Mouse (Mus musculus): ENCODE measurements around the gene Slc39a2. TPM values are rescaled to one million over a fixed set of nuclear protein-coding genes. Genes with fewer than 3 reads are reported as not detected.
A peak's percentile ranks its signal among the peaks of the same experiment; 100 is the strongest.
"Not testable (repeated sequence)": the region's sequence is repeated elsewhere in the genome, so short reads cannot be mapped to it uniquely, and the experiment has no call there.

The Slc39a2 gene
- polyA plus RNA-seq, 1 experiment from 2014 or later = 1.1 TPM

- TF ChIP-seq CTCF (IDR thresholded peaks at IDR 0.05; ENCODE audit: low read depth) (no peak), EP300 (optimal IDR thresholded peaks at IDR 0.05) (no peak)
- H3K9me3 ChIP-seq (ENCODE audit: control insufficient read depth, low read length) = no peaks in the 10 kb centered on the region
- 91% methylated on average over 2 of the region's 2 CpGs for WGBS
Observed at GRCm38 (mm10) chr14:51922910-51923309, 30.2 kb downstream of the Slc39a2 start.

GRCm38 (mm10) chr14:51923492-51923891 lies 30.8 kb downstream of the Slc39a2 start:
- H3K9ac ChIP-seq (ENCODE audit: low read length) = no peak overlapping the region
- H3K4me2 ChIP-seq (replicated peaks; ENCODE audit: low read depth) = no peak overlapping the region
- peaks cover 14% of the 10 kb centered on the region for H3K4me1 ChIP-seq (replicated peaks; ENCODE audit: control insufficient read depth, insufficient read depth)
- no peaks in the 10 kb centered on the region for H3K9me3 ChIP-seq (ENCODE audit: control insufficient read depth, low read length)
- ATAC-seq (ENCODE audit: low FRiP score, low TSS enrichment) (no peak), DNase-seq (ENCODE audit: low spot score) (no peak)
- no peak overlapping the region for H3K4me3 ChIP-seq (ENCODE audit: low read depth, low read length)
- H3K36me3 ChIP-seq (ENCODE audit: control insufficient read depth, insufficient read depth, low read length) = no peaks in the 10 kb centered on the region
- no peaks in the 10 kb centered on the region for H3K27me3 ChIP-seq (ENCODE audit: control insufficient read depth, insufficient read depth, low read length)
- 74% methylated on average over 4 of the region's 4 CpGs for WGBS
- H3K27ac ChIP-seq (replicated peaks) = no peak overlapping the region
- TF ChIP-seq CTCF (IDR thresholded peaks at IDR 0.05; ENCODE audit: low read depth) = no peak
- TF ChIP-seq EP300 (optimal IDR thresholded peaks at IDR 0.05) = no peak

More at GRCm38 (mm10) chr14:51922910-51923309, 30.2 kb downstream of the Slc39a2 start:
- H3K4me2 ChIP-seq (replicated peaks; ENCODE audit: low read depth) = no peak overlapping the region
- no peaks in the 10 kb centered on the region for H3K27me3 ChIP-seq (ENCODE audit: control insufficient read depth, insufficient read depth, low read length)
- no peak overlapping the region for H3K4me3 ChIP-seq (ENCODE audit: low read depth, low read length)
- no peak for ATAC-seq (ENCODE audit: low FRiP score, low TSS enrichment)
- no peak for DNase-seq (ENCODE audit: low spot score)
- peaks cover 14% of the 10 kb centered on the region for H3K4me1 ChIP-seq (replicated peaks; ENCODE audit: control insufficient read depth, insufficient read depth)
- no peaks in the 10 kb centered on the region for H3K36me3 ChIP-seq (ENCODE audit: control insufficient read depth, insufficient read depth, low read length)
- H3K27ac ChIP-seq (replicated peaks) = no peak overlapping the region
- H3K9ac ChIP-seq (ENCODE audit: low read length) = no peak overlapping the region

- not testable (repeated sequence) for H3K4me2 ChIP-seq (replicated peaks; ENCODE audit: low read depth); ATAC-seq (ENCODE audit: low FRiP score, low TSS enrichment); DNase-seq (ENCODE audit: low spot score); H3K4me1 ChIP-seq (replicated peaks; ENCODE audit: control insufficient read depth, insufficient read depth); H3K27ac ChIP-seq (replicated peaks); H3K27me3 ChIP-seq (ENCODE audit: control insufficient read depth, insufficient read depth, low read length); H3K36me3 ChIP-seq (ENCODE audit: control insufficient read depth, insufficient read depth, low read length); H3K4me3 ChIP-seq (ENCODE audit: low read depth, low read length); H3K9ac ChIP-seq (ENCODE audit: low read length); H3K9me3 ChIP-seq (ENCODE audit: control insufficient read depth, low read length)
- 95% methylated on average over 11 of the region's 11 CpGs for WGBS
Observed at GRCm38 (mm10) chr14:51926930-51927329, 34.2 kb downstream of the Slc39a2 start.

GRCm38 (mm10) chr14:51929309-51929943 lies 36.7 kb downstream of the Slc39a2 start:
- Histone ChIP-seq H3K27me3 (ENCODE audit: control insufficient read depth, insufficient read depth, low read length) (no peaks in the 10 kb centered on the region), H3K4me1 (replicated peaks; ENCODE audit: control insufficient read depth, insufficient read depth) (no peaks in the 10 kb centered on the region), H3K9ac (ENCODE audit: low read length) (no peak overlapping the region; the same call in 1 of the 2 replicates), H3K9me3 (ENCODE audit: control insufficient read depth, low read length) (no peaks in the 10 kb centered on the region), H3K4me2 (replicated peaks; ENCODE audit: low read depth) (peak overlapping the region; percentile 12; the same call in 1 of the 2 replicates), H3K27ac (replicated peaks) (peak overlapping the region; percentile 69; the same call in 1 of the 2 replicates), H3K36me3 (ENCODE audit: control insufficient read depth, insufficient read depth, low read length) (no peaks in the 10 kb centered on the region), H3K4me3 (ENCODE audit: low read depth, low read length) (no peak overlapping the region)
- ATAC-seq (ENCODE audit: low FRiP score, low TSS enrichment) (peak; percentile 47; the same call in 1 of the 2 replicates), DNase-seq (ENCODE audit: low spot score) (peak; percentile 28)
- TF ChIP-seq EP300 (optimal IDR thresholded peaks at IDR 0.05) (no peak), CTCF (IDR thresholded peaks at IDR 0.05; ENCODE audit: low read depth) (no peak)
- WGBS = 43% methylated on average over 8 of the region's 8 CpGs

- no peaks in the 10 kb centered on the region for H3K27me3 ChIP-seq (ENCODE audit: control insufficient read depth, insufficient read depth, low read length)
- peak overlapping the region; percentile 13; the same call in 1 of the 2 replicates for H3K9ac ChIP-seq (ENCODE audit: low read length)
- no peaks in the 10 kb centered on the region for H3K4me1 ChIP-seq (replicated peaks; ENCODE audit: control insufficient read depth, insufficient read depth)
- no peak overlapping the region for H3K4me3 ChIP-seq (ENCODE audit: low read depth, low read length)
- DNase-seq (ENCODE audit: low spot score) = no peak
- 32% methylated on average over 9 of the region's 9 CpGs for WGBS
- peak overlapping the region; percentile 12; the same call in 1 of the 2 replicates for H3K4me2 ChIP-seq (replicated peaks; ENCODE audit: low read depth)
- H3K36me3 ChIP-seq (ENCODE audit: control insufficient read depth, insufficient read depth, low read length) = no peaks in the 10 kb centered on the region
- TF ChIP-seq CTCF (IDR thresholded peaks at IDR 0.05; ENCODE audit: low read depth) (peak; percentile 38), EP300 (optimal IDR thresholded peaks at IDR 0.05) (no peak)
- peak overlapping the region; percentile 69; the same call in 1 of the 2 replicates for H3K27ac ChIP-seq (replicated peaks)
- ATAC-seq (ENCODE audit: low FRiP score, low TSS enrichment) = no peak
- H3K9me3 ChIP-seq (ENCODE audit: control insufficient read depth, low read length) = no peaks in the 10 kb centered on the region
Observed at GRCm38 (mm10) chr14:51929968-51930367, 37.3 kb downstream of the Slc39a2 start.

- ATAC-seq (ENCODE audit: low FRiP score, low TSS enrichment) (peak; percentile 81), DNase-seq (ENCODE audit: low spot score) (peak; percentile 77)
- no peak for TF ChIP-seq EP300 (optimal IDR thresholded peaks at IDR 0.05)
- peak; percentile 94 for TF ChIP-seq CTCF (IDR thresholded peaks at IDR 0.05; ENCODE audit: low read depth)
- 24% methylated on average over 5 of the region's 5 CpGs for WGBS
- H3K27ac ChIP-seq (replicated peaks) = no peak overlapping the region
- no peak overlapping the region for H3K4me2 ChIP-seq (replicated peaks; ENCODE audit: low read depth)
- H3K9me3 ChIP-seq (ENCODE audit: control insufficient read depth, low read length) = no peaks in the 10 kb centered on the region
- no peaks in the 10 kb centered on the region for H3K27me3 ChIP-seq (ENCODE audit: control insufficient read depth, insufficient read depth, low read length)
- H3K9ac ChIP-seq (ENCODE audit: low read length) = no peak overlapping the region
- H3K36me3 ChIP-seq (ENCODE audit: control insufficient read depth, insufficient read depth, low read length) = no peaks in the 10 kb centered on the region
- H3K4me1 ChIP-seq (replicated peaks; ENCODE audit: control insufficient read depth, insufficient read depth) = no peaks in the 10 kb centered on the region
- H3K4me3 ChIP-seq (ENCODE audit: low read depth, low read length) = no peak overlapping the region
Observed at GRCm38 (mm10) chr14:51930824-51931223, 38.1 kb downstream of the Slc39a2 start.
